Mouse (Mus musculus) 3T3-L1 (cell line): ENCODE results near the gene Tinf2.

ENCODE experiments used
- DNase-seq: peaks from one replicate; pipeline ENCODE4 v3.0.0-alpha.2; 2015; ENCODE audit warnings: low read depth, low spot score

Gene Tinf2

DNA sequence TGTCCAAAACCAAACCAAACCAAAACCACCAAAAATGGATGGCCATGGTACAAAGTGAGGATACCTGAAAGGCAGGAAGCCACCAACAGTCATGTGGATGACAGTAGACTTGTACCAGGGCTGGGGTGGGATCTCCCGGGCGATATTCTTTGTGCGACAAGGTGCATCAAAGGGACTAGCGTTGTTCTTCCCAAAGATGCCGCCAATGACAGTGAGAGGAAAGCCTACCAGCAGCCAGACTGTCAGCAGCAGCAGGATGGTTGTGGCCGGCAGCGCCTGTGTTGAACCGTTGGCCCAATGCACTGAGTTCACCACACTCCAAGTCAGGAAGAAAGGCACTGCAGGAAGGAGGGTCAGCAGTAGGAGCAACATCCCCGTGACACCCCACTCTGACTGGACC is 43.8 kb downstream of the Tinf2 start, which contains the start of gene Gm49378:
Gene Gm49378 (minus strand): TSS at position 101 of the 400 bp plus-strand sequence.
- DNase-seq, result no peak

DNA sequence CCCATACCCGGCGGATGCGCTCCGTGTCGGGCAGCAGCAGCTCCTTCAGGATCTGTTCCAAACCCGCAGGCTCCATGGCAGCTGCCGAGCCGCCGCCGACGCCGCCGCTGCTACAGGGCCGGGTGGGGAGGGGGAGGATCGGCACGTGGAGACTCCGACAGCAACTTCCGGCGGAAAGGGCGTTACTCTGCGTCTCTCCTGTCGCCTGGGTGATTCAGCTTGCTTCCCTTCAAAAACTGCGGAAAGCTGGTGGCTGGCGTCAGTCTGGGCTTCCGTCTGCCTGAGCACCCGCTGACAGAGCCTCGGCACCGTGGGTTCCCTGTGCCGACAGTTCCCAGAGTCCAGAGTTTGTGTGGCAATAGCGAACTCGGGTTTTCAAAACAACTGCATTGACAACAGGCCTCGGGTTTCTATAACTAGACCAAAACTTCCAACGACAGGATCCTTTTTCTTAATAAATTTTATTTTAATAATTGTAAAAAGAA is 46.1 kb downstream of the Tinf2 start, which contains the start of gene Ipo4:
Gene Ipo4 (minus strand): TSS at position 435 of the 485 bp plus-strand sequence.
- DNase-seq, result peak; percentile 93

DNA sequence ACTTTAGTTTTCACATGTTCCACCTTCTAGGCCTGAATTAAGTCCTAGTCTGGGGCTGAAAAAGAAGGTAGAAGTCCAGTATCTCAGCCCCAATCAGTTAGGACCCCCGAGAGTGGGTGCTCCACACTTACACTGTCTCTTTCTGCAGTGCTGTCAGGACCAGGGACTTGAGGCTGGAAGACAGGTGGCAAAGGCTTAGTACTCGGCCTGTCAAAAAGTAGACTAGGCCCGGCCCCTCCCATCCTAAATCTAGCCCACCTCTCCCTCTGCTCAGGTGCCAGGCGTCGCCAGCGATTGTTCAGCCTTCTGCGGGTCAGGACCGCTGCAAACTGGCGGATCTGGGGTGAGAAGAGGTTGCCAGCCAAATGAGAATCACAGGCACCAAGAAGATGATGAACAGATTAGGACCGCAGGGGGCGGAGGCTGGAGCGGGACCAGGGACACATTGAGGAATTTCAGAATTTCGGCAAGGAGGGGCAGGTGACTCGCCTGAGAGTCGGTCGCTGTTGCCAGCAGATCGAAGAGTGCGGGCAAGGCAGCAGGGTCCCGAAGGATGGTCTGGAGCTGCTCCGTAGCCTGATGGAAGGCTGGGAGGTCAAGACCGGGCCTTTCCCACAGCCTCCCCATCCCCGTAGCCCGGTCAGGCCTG is 46.6 kb downstream of the Tinf2 start:
- DNase-seq, result peak; percentile 58

DNA sequence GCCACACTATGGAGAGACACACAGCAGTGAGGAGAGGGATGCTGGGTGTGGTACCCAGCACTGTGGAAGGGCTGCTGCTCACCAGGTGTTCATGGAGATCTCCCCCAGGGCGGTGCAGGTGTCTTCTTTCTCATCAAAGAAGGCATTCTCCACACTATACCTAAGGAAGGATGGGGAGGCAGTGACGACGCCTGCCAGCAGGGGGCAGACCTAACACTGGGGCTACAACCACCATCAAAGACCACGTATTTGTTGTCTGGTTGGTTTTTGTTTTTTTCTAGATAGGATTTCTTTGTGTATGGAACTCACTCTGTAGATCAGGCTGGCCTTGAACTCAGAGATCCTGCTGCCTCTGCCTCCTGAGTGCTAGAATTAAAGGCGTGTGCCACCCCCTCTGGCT is 52.3 kb downstream of the Tinf2 start:
- peak; percentile 39 for DNase-seq

DNA sequence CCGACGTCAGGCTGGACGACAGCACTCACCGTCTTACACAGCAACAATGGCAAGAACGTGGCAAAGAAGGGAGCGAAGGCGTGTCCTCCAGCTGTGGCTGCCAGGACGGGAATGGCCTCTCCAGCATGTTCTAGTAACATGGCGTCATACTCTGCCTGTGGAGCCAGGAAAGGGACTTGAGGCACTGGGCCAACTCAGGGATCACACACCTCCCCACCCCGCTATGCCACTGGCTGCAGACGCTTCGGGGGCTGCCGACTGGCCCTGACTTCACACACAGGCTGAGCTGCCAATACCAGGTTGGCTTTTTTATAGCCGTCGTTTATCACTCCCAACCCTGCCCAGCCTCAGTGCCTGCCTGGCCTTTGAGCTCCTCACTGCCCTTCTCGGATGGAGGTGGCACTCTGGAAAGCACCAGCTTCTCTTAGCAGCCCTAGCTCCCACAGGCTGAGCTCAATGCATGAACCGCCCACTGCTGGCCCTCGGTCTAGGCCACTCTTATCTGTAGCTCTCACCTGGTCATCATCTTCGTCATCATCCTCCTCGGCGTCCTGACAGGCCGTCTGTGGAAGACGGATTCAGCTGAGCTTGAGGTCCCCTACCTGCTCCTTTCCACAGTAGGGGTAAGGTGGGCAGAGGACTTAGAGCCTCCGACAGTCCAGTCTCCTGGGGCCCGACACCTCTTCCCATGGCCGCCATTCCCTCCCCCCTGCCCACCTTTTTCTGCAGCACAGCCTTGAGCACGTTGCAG is 53.4 kb downstream of the Tinf2 start:
- no peak for DNase-seq
